Mouse (Mus musculus) cerebellum, postnatal 10 days (tissue): ENCODE measurements around the gene Ccdc85c.
A peak's percentile ranks its signal among the peaks of the same experiment; 100 is the strongest.

ENCODE experiments used
- DNase-seq, 2 experiments: peaks; one replicate each; pipeline ENCODE4 v3.0.0; 2021; ENCODE audit warnings: mixed read lengths in 2 of 2

Gene Ccdc85c

DNA sequence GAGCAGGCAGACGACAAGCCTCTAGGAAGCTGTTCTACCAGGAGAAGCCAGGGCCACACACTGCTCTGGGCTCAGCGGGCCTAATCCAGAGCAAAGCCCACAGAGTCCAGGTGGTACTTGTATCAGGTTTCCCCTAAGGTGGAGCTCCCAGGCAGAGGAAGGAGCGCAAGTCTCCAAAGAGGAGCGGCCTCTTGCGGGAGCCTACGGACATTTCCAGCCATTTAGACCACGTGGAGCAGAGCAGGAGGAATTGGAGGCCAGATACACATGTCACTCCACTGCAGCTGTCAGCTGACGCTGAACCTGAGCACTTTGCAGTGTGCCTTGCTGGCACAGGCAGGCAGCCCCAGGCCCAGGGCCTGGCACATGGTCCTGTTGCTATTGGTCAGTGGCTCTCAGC lies 60.1 kb downstream of the Ccdc85c start:
- peak; percentile 17 to 42 for DNase-seq

DNA sequence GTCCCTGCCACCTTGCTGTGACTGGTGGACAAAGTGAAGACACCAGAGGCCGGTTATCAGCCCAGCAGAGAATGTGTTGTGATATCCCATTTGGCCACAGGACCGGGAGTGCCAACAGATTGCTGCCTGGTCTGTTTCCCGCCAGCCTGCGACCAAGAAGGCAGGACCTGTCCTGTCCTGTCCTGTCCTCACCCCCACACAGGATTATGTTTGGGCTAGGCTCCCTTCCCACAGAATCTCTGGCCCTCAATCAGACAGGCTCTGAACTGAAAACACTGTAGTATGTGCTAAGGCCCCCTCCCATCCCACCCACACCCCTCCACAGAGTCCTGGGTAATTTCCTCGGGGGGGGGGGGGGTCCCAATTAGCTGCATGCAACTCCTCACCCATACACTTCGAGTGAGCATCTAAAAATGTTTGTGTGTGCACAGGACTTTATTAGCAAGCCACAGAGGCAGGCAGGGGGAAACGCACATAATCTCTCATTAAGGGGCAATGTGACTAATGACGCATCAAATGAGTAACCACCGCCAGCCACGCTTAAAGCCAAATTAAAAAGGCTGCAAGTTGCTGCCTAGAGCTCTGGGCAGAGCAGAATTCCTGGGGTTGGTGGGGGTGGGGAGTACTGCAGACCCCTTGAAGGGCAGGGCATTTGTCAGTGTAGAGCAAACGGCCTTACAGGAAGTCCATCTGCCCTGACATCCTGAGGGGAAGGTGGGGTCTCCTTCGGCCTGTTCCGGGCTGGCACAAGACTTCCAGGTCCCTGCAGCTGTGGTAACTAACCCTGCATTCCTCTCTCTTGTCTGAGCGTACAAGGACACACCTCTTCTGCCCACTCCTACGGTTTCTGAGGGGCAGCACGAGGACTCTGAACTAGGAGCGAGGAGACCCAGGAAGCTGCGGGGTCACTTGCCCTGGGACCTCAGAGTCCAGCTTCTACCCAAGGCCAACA lies 61.9 kb downstream of the Ccdc85c start:
- DNase-seq = peak in 1 of 2 experiments; percentile 22

DNA sequence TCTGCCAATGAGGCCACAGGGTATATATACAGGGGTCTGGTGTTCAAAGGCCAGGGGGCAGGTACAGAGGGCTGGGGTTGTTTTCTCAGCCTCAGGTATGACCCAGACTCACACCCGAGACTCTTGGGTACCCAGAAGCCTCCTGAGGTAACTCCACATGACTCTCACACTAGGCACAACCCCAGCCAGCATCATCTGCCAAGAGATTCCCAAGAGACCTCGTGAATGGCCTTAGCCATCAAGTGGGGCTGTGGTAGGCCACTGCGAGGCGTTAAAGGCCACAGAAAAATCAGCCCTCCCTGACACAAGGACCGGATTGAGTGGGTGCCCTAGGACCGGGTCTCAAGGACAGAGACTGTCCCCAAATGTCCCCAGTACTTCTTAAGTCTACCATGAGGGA lies 62.7 kb downstream of the Ccdc85c start:
- DNase-seq = peak in 1 of 2 experiments; percentile 22

DNA sequence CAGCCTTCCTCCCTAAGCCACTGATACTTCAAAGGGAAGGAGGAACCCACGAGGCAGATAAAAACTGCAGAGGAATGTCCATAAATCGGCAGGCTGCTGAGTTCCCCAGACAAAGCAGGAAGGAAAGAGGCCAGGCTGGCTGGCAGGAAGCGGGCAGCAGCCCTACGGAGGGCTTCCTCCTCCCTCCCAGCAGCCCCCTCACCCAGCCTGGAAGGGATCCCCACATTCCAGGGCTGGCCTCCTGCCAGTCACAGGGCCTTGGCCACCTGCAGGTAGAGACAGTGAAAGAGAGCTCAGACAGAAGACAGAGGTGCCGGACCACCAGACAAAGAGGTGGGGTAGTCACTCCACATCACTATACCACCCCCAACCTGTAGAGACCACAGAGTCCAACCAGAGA lies 63.2 kb downstream of the Ccdc85c start:
- DNase-seq = peak; percentile 50 to 58

DNA sequence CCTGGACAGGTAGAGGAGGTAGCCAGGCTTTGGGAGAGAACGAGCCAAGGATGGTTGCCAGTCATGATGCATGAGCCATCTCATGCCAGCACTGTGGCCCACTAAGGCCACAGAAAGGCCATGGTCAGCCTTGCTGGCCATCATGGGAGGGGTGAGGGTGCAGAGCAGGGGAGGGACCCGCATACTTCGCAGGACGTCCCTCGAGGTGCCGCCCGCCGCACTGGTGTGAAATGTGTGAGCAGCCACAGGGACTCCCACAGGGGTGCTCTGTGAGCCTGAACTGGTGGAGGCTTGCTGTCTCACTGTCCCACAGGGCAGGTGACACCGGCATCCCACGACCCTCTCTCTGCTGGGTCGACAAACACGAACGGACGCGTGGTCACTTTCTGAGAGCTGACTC lies 64.6 kb downstream of the Ccdc85c start:
- peak; percentile 25 to 27 for DNase-seq

DNA sequence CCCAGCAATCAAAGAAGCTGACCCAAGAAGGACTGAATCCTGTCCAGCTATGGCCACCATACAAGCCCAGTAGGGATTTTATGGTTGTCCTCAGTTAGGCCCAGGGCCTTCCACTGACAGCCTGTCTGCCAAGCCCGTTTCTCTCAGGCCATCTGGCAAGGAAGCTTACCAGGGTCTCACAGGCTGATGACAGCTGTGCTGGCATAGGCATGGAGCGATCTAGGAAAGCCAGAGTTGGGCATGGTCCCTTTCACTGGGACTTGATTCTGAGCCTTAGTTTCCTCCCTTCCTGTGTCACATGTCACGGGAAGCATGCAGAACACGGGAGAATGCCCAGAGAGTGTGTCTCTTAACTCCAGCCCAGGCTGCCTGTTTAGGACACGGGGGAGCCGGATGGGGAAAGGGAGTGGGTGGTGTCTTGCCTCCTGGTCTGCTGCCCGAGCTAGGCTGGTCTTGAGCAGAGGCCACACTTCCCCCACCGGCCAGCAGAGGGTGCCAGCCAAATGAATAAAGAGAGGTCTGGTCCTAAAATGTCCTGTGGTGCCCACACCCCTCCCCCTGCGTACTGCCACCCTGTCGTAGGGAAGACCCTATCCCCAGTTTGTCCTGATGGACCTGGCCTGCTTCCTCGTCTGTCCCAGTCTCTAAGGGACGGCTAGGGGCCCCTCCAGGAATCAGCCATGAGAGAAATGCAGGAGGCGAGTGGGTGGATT lies 66.3 kb downstream of the Ccdc85c start:
- peak; percentile 93 for DNase-seq

DNA sequence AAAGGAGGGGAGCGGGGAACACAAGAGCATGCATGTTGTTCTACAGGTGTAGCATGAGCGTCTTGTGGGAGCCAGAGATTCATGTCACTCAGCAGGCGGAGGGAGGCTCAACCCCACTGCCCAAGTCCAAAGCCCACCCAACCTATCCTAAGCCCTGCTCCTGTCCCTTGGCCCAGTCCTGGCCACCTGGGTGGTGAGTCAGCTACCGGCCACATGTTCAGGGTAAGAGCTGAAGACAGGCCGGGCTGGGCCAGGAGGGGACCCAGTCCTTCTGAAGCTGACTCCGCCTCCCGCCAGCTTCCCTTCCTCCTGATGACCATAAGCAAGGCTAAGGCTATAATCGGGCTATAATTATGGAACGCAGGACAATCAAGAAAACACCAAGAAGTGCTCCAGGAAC lies 67.0 kb downstream of the Ccdc85c start:
- DNase-seq = peak; percentile 43 to 54

DNA sequence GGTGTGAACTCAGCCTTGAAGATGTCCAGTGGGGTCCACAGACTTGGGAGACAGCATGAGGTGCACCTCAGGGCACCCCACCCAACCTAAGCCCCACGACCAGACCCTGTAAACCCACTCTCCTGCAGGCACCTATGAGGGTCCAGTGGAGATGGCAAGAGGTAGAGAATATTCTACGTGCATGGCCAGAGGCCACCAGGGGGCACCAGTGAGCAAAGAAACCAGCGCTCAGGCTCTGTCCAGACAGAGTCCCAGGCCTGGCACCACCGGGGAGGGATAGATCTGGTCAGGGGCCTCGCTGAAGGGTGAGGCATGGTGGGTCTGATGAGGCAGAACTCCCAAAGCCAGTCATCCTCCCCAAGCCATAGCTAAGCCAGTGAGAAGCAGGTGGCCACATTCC lies 68.6 kb downstream of the Ccdc85c start:
- peak; percentile 95 to 97 for DNase-seq

DNA sequence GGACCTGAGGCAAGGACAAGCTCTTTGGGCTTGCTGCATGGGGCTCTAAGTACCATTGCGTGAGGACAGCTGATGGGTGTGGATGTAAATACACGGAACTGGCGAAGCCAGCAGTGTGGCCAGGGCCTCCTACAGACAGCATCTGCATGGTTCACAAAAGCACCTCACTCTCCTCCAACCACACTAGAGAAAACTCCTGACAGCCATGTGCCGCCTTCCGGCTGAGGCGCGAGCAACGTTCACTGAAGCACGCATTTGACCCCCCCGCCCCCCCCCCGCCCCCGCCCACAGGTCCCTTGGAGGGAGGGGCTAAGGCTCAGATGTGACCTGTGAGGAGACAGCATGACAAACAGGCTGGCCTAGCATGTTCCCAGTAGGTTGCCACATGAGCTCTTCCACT lies 70.2 kb downstream of the Ccdc85c start:
- DNase-seq = no peak

DNA sequence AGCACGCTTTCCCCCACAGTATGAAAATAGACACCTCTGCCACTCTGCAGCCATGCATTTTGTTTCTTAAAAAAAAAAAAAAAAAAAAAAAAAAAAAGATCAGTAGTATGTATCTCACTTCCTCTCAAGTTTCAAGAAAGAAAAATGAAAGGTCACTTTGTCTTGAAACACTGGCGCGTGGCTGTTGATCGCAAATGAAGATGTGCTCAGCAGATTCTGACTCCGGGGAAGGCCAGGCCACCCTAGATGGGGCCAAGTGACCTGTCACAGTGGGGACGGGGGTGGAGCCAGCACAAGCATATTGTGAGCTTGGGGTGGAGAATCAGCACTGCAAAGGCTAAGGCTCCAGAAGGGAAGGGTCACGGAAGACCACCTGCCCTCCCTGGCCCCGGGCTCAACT lies 71.3 kb downstream of the Ccdc85c start:
- peak in 1 of 2 experiments; percentile 16 for DNase-seq

DNA sequence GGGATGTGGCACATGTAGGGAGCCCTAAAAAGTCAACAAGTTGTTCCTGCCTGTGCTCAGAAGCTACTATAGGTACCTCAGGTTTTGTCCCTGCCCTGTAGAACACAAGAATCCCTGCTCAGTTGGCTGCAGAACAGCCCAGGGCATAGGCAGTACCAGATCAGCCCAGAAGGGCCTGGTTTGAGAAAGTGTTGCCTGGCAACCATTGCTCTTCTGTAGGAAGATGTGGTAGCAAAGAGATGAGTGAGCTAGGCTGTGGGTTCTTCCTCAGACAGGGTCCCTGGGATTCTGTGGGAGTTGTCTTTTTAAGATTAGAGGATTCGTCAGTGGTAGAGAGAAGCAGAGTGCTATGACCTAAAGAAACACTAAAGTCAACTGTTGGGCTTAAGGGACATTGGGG lies 75.1 kb downstream of the Ccdc85c start:
- DNase-seq = no peak

DNA sequence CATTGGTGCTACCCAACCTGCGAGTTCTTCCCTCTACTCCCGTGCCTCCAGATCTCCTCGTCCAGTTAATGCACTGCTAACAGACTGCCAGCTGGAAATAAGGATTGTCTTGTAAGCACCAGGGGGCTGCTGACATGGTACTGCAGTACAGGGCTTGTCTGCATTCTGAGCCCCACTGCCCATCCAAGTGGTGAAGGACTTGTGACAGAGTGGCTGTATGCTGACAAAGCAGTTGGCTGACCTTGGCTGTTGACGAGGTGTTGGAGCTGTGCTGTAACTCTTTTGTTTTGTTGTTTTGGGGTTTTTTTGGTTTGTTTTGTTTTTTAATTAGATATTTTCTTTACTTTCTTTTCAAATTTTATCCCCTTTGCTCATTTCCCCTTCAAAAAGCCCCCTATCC lies 76.8 kb downstream of the Ccdc85c start:
- DNase-seq = no peak

DNA sequence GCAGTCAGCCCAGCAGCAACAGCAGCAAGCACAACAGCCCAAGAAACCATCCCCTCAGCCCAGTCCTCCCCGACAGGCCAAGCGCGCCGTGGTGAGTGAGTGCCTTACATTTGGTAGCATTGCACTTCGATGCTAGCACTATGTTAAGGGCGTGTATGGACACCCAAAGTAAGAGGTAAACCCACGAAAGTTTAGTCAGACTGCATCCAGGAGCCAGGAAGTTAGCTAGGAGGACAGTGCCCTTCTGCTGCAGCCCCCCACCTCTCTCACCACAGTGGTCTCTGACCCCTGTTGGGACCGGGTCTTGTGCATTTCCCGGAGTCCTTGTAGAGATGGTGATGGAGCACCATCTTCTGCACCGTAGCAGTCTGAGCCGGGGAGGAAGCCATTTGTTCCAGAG lies 79.5 kb downstream of the Ccdc85c start:
- DNase-seq = no peak

DNA sequence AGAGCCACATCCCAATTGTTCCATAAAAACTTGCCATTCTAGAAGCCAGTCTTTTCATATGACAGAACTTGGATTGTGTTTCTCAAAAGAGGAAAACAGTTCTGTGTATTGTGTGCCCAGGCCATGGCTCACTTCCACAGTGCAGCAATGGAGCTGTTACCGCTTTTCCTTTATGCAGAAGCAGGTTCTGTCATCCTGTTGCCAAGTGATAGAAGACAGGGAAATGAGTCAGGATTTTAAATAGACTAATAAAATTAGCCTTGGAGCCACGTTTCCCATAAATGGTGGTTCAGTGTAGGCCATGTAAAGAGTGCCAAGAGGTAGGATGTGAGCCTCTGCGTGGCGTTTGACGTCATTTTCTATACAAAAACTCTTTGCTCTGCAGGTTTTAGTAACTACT lies 81.3 kb downstream of the Ccdc85c start:
- no peak for DNase-seq

DNA sequence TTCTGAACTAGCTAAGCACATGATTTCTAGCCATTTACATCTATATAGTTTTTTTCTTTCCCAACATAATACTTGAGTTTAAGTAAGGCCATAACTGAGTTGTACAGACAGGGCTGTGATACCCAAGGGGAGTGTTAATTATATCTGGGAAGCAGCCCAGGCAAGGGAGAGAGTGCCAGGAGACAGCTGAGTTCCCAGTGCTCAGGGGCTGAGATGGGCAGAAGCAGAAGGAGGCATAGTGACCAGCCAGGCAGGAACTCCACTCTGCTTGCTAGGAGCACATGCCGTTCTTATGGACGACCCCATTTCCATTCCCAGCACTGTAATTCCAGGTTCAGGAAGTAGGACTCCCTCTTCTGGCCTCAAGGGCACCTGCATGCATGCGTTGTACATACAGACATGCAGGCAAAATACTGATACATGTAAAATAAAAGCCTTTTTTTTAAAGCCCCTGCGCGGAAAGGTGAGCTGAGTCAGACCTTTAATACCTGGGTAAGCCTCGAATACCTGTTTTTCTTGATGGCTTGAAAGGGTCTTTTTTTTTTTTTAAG lies 87.6 kb downstream of the Ccdc85c start:
- DNase-seq = peak; percentile 64 to 73

DNA sequence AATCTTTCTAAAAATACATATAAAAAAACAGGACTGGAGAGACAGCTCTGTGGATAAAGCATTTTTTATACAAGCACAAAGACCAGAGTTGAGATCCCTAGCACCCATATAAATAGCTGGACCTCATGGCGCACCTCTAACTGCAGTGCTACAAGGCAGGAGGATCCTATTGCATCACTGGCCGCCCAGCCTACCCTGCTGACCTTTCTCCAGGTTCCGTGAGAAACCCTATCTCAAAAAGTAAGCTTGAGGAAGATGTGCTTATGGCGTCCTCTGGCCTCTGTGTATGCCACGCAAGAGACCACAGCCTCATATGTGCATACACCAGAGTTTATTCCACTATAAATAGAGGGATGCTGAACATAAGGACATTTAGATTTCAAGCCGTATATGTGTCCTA lies 93.5 kb downstream of the Ccdc85c start:
- no peak for DNase-seq

DNA sequence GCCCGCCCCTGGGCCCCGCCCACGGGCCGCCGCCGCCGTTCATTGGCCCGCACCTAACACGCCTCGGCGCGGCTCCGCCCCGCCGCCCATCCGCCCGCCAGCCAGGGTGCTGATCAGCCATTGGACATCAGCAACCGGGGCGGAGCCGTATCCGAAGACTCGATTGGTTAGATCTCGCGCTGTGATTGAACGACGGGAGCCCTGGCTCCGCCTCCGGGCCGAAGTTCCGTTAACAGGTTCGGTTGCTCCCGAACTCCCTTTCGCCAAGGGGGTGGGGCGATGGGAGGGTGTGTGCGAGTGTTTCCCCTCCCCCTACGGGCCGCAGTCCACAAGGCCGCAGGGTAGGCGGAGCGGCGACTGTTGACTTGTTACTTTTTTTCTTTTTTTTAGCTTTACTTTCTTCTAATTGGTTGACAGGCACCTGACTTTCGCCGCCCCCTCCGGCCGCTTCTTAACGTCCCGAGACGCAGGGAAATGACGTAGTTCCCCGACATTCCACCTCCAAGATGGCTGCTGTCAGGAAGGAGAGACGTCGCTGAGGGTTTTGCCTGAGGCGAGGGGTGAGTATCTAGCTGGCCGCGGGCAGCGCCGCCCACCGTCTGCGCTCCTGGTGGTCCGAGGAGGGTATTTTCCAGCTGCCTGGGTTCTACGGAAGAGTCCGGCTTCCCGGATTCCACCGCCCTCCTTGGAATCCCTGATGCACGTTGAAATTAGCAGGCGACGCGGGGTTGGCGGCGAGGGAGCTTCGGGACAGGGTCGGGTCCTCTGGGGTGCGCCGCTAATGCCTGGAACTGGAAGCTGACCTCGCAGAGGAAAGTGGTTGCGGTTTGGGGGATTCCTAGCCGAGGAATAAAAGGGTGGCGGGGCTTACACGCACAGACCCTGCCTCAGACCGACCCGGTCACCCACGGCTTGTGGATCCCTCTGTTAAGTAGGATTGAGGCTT lies 95.6 kb downstream of the Ccdc85c start, which contains the start of gene Ccnk:
TSS of gene Ccnk (plus strand) at position 259 of the 946 bp plus-strand sequence.
- DNase-seq = peak; percentile 99

DNA sequence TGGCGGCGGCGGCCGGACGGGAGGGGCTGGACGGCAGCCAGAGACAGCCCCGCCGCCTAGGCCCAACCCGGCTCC lies 96.1 kb downstream of the Ccdc85c start, which contains the start of gene Setd3:
TSS of gene Setd3 (minus strand) at position 69 of the 75 bp plus-strand sequence.
- no peak for DNase-seq

DNA sequence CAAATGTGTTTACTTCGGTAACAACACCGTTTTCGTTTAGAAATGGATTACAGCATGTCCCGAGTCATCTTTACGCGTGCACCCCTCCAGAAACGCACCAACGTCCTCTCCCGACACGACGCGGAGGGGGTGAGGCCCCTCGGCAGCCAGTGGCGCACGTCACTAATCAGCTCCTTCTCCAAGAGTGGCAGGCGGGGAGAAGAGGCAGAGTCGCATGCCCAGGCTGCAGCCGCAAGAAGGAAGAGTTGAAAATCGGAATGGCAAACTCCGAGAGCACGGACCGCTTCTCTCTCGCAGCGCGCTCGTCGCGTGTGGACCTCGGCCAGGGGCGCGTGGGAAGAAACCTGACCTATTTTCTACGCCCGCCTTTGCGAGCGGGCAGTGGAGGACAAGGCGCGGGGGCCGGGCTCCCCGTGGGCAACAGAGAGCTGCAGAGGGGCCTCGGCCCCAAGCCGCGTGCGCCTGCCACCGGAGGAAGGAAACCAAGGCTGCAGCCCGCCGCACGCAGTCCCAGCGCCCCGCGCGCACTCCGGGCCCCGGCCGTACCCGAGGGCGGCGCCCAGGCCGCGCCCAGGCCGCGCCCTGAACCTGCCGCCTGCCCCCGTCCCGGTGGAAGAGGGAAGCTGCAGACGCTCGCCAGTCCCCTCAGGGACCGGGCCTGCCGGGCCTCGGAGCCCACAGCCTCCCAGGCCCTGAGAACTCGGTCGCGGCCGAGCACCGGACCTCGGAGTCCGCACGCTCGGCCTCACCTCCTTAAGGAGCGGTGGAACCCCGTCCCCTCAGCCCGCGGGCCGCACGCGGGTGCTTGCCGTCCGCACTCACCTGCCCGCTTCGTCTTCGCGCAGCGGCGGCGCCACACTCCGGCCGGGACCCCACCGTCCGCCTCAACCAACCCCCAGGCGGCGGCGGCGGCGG lies 96.6 kb downstream of the Ccdc85c start:
- DNase-seq = peak; percentile 75

DNA sequence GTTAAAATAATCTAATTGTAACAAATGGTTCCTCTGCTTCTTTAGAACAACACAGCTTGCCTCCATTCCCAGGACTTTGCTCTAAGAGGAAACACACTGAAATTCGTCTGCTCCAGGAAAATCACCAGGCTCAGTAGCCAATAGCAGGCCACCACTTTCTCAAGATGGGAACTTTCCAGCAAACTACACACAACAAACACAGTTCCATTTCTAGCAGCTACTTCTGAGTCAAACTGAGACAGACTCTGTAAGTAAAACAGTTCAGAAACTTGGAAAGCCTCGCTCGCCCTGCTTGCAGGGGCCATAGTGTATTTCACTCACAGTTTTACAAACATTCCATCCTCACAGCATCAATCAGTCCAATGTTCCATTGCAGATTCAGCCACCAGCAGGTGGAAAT lies 98.9 kb downstream of the Ccdc85c start:
- no peak for DNase-seq

DNA sequence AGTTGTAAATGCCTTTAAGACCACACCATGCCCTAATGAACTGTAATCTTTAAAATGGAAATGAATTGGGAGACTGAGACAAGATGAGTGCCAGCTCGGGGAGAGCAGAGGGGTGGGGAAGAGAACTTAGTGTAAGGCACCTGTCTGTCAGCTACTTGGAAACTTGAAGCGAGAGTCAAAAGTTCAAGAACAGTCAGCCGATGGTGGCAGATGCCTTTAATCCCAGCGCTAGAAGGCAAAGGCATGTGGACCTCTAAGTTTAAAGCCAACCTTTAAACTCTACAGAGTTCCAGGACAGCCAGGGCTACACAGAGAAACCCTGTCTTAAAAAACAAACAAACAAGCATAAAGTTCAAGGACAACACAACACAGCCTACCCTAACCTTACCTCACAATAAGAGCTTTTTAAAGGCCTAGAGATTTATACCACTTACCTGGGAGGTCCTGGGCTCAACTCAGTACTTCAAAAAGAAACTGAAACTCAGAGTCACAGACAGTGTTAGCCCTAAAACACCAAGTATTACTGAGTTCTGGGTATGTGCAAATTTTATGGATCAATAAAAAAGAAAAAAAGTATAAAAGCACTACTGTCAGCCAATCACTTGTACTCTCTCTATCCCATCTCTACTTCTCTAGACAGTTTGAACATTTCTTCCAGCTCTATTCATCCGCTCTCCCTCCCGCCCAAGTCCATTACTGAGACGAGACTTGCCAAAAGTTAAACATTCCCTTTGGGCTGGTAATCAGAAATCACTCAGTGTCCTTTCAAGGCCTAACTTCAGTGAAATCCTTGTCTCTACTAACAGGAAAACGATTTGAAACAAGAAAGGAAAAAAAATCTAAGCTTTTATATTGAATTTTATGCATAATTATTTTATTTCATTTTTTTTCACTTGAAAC lies 100.4 kb downstream of the Ccdc85c start:
- no peak for DNase-seq
